Mouse (Mus musculus) cerebellum, adult 11 months (tissue): ENCODE measurements around the gene Dvl2.
"Not testable (repeated sequence)": the region's sequence is repeated elsewhere in the genome, so short reads cannot be mapped to it uniquely, and the experiment has no call there.

ENCODE experiments used
- DNase-seq: peaks from one replicate; pipeline ENCODE4 v3.0.0; 2022

Dvl2 gene

DNA sequence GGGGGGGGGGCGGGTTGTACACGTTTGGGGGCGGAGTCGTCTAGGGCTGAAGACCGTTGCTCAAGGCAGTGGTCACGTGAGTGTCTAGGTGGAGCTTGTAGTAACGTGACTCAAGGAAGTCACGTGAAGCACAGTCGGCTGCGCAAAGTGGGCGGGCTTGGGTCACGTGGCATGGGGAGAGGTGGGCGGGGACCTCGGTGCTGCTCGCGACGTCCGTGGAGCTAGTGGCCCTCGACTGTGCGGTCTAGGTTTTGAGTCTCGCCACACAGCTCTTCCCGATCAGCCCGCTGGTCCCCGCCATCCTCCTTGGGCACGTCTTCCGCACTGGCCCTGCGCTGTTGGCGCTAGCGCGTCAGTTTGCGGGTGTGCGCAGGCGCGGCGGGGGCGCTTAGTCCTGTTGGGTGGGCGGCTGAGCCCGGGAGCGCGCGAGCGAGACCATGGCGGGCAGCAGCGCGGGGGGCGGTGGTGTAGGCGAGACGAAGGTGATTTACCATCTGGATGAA, at the start of gene Dvl2:
TSS of gene Dvl2 (plus strand) at position 200 of the 503 bp plus-strand sequence.
- peak; percentile 85 for DNase-seq

DNA sequence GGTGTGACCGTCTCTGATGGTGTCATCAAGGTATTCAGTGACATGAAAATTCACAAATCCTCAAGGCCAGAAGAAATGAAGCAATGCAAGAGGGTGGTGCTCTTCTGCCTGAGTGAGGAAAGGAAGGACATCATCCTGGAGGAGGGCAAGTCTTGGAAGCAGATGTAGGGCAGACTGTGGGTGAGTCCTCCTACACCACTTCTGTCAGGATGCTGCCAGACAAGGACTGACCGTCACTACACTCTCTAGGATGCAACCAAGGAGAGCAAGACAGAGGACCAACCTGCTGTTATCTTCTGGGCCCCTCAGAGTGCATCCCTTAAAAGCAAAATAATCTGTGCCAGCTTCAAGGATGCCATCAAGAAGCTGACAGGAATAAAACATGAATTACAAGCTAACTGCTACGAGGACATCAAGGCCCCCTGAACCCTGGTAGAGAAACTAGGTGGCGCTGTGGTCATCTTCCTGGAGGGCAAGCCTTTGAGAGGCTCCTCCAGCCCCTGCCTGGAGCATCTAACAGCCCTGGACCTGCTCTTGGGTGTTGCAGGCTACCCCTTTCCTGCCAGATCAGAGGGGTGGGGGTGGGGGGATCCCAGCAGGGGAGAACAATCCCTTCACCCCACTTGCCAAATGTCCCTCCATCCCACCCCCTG, 49.5 kb upstream of the Dvl2 start:
- no peak for DNase-seq

DNA sequence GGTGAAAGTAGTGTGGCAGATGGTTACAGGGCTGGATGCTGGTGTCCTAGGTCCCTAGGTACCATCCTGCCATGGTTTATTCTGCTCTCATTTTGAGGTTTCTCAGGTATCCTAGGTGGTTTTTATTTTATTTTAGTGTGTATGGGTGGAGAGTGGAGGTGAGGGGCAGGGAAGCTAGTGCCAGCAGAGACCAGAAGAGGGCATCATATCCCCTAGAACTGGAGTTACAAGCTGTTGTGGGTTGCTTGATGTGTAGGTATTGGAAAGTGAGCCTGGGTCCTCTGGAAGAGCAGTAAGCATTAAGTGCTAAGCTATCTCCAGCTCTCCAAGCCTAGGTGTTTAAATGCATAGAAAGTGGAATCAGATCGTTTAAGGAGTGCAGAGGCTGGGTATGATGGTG, 48.1 kb upstream of the Dvl2 start:
- no peak for DNase-seq

DNA sequence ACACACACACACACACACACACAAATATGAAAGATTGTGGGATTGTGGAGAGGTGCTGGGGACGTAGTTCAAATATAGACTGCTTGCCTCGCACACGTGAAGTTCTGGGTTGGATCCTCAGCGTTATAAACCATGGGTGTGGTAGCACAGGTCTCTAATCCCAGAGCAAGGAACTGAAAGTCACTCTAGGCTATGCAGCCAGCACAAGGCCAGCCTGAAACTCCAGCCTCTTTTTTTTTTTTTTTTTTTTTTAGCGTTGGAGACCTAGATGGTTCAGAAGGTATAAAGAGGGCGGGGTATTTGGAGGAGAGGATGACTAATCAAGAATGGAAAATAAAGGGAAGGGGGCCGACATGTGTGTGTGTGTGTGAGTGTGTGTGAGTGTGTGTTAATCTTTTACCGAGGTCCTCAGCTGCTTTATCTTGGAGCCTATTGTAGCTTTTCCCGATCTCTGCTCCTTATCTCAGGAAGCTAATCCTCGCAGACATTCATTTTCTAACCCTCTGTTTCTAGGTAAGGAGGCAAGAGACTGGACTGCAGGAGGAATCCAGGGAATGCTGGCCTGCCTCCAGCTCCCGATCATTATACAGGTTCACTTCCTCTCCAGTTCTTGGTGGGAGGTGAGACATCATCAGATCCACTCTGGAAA, 47.0 kb upstream of the Dvl2 start:
- DNase-seq, result no peak

DNA sequence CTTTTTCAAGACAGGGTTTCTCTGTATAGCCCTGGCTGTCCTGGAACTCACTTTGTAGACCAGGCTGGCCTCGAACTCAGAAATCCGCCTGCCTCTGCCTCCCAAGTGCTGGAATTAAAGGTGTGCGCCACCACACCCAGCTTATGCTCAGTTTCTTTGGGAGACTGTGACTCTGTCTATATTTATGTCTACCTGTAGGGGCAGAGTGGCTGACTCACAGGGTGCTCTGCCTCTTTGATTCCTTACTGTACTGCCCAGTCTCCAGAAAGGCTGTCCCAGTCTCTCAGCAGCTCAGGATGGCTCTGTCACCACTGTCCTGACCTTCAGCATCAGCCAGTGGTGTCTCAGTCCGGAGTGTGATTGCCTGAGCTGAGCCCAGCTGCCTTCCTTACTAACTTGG, 44.8 kb upstream of the Dvl2 start:
- not testable (repeated sequence) for DNase-seq

DNA sequence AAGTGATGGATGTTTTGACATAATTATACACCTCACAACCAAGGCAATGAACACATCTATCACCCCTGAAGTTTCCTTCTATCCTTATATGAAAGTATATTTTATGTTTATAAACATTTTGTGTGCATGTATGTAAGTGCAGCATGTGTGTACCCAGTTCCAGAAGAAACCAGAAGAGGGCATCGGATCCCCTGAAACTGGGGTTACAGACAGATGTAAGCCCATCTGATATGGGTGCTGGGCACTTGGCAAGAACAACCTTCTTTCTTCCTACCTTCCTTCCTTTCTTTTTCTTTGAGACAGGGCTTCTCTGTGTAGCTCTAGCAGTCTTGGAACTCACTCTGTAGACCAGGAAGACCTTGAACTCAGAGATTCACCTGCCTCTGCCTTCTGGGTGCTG, 44.2 kb upstream of the Dvl2 start:
- DNase-seq, result no peak

DNA sequence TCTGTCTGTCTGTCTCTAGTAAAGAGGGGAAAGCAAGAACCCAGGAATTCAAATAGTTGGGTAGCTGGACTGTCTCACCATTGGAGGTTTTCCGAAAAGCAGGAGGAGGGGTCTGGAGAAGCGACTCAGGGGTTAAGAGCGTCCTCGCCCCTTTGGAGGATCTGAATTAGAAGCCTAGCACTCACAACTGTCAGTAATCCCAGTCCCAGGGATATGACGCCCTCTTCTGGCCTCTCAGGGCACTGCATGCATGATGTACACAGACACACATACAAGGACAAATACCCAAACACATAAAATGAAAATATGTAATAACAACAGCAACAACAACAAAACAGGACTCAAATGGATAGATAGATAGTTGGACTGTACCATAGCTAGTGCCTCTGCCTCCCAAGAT, 39.8 kb upstream of the Dvl2 start:
- no peak for DNase-seq

DNA sequence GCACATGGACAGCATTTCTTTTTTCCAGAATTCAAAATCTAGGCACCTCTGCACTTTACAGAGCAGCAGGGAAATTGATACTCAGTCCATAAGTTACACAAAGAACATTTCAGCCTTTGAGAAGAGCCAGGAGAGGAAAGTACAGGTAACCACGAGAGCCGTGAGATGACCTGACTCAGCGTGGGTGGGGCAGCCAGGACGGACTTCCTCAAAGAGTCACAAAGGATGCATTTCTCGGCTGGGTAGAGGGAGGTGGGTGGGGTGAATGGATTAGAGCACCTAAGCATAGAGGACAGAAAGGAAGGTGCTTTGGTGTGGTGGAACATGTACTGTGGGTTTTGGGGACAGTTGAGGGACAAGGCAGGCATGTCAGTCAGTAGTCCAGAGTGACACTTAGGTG, 38.6 kb upstream of the Dvl2 start:
- no peak for DNase-seq

DNA sequence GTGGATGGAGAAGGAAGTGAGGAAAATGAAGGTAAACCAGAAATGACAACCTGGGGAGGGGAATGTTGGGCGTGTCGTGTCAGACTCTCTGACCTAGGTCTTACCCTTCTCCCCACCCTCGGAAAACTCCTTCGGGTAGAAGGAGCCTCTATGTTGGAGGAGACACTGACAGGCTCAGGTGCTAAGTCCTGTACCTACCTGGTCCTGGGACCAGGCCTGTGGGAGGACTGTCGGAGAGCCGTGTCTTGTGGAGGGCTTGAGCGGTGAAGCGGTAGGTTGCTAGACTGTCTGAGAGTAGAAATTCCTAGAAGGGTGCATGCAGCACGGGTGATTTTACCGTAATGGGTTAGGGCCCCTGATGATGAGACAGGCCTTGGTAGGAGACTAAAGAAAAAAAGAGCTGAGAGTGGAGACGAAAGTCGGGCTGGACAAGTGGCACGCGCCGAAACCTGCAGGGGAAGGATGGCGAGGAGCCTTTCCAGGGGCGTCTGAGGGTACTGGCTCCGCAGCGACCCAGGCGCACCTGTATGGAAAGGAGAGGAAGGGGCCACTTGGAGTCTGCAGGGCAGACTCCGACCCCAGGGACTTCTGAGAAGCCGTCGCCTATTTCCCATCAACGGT, 35.6 kb upstream of the Dvl2 start, which contains the start of gene Cldn7:
TSS of gene Cldn7 (plus strand) at position 130 of the 621 bp plus-strand sequence.
- DNase-seq, result no peak

DNA sequence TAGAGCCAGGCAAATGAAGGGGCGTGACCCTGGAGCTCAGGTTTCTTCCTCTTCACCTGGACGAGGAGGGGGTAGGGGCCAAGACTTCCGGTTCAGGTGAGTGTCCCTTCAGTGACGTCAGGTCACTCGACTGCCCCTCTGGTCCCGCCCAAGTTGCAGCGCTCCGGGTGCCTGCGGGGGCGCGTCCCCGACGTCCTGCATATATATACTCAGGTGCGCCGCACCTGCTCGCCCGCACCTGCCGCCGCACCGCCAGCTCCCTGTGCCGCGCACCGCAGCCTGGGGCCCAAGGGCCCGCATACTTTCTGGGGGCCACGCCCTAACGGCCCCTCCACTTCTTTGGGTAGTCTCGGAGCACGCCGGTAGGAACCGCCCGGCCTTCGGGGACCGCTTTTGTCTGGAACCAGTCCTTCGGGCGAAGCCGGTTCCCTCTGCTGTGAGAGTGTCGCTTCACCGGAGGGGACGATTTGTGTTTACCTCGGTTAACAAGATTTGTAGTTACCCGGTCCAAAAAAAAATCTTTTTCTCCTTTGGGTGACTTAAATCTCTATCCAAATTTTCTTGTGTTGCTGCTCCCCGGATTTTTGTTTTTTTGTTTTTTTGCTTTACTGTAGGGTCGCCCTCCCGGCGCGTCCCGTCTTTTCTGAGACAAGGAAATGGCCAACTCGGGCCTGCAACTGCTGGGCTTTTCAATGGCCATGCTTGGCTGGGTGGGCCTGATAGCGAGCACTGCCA, 35.0 kb upstream of the Dvl2 start:
- no peak for DNase-seq

DNA sequence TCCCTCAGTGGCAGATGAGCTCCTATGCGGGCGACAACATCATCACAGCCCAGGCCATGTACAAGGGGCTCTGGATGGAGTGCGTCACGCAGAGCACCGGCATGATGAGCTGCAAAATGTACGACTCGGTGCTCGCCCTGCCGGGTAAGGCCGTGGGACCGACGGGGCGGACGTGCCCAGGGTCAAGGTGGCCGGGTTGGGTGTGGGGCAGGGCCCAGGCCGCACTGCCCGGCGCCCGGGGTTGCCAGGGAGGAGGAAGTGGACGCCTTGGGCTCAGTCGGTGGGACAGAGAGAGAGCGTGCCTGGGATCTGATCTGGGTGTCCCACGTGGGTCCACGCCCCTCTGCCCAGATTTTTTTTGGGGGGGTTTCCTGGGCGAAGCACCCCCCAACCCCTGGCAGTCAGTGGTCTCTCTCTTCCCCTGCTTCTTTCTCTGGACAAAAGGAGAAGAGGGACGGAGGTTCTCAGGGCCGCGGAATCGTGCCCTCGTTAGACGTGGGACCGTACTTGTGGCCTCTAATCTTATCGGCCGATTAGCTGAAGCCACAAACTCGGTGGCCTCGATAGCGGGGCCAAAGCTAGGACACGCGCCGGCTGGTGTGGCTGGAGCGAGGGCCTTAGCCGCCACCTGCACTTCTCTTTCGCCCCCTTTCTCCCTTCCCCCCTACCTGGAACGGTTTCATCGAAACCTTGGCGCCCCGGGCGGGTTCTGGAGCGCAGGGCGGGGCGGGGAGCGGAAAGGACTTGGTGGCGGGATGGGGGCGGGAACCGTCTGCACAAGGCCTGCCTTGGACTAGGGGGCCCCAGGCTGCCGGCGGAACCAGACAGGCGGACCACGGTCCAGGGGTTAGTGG, 34.2 kb upstream of the Dvl2 start:
- no peak for DNase-seq

DNA sequence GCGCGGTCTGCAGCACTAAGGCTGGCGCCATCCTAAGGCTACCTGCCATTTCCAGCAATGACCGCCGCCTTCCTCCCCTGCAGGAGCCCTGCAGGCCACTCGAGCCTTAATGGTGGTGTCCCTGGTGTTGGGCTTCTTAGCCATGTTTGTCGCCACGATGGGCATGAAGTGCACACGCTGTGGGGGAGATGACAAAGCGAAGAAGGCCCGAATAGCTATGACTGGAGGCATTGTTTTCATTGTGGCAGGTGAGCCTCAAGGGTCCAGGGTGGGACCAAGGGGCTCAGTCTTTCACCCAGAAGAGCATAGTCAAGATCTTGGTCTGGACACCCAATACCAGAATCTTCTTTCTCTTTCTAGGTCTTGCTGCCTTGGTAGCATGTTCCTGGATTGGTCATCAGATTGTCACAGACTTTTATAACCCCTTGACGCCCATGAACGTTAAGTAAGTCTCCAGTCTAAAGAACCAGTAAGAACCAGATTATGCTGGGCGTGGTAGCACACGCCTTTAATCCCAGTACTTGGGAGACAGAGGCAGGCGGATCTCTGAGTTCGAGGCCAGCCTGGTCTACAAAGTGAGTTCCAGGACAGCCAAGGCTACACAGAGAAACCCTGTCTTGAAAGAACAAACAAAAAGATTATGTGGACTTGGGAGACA, 33.4 kb upstream of the Dvl2 start:
- DNase-seq, result no peak

DNA sequence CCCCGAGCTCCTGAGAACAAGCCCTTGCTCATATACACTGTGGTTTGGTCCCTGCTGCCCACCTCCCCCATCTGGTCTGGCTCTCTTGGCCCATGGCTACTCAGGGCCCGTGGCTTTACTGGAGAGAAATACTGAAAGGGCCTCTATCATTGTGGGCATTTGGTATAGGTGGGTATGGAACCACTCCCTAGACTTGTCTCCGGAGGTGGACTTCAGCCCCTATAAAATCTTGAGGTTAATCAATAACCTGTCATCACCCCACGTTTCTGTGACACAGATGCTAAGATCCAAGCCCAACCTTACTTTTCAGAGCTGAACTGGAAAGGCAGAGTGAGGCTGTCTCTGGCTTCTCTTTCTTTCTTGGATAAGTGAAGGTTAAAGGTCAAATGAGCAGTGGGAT, 31.6 kb upstream of the Dvl2 start:
- DNase-seq, result no peak

DNA sequence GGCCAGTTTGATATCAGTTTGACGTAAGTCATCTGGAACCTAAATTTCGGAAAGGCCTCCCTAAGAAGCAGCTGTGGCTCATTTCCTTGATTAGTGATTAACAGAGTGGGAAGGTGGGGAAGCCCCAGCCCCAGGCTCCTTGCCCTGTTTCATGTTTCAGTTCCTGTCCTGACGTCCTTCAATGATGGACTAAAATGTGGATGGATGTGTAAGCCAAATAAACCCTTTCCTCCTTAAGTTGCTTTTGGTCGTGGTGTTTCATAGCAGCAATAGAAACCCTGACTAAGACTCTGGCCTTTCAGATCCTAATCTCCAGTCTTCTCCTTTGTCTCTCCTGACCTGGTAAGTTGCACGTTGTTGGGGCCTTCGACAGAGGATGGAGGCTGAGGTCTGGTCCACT, 30.2 kb upstream of the Dvl2 start:
- no peak for DNase-seq

DNA sequence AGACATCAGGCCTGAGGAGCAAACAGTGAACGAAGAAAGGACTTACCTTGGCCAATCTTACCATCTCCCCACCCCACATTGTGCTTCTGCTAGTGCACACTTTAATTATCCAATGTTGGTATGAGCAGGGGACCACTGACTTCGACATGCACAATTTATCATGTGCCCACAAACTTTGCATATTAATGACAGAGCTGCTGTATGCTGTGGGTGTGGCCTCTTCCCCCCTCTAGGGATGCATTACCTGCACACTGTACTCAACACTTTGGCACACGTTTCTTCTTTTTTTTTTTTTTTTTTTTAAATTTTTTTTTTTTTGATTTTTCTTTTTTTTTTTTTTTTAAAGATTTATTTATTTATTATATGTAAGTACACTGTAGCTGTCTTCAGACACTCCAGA, 29.6 kb upstream of the Dvl2 start:
- DNase-seq, result no peak

DNA sequence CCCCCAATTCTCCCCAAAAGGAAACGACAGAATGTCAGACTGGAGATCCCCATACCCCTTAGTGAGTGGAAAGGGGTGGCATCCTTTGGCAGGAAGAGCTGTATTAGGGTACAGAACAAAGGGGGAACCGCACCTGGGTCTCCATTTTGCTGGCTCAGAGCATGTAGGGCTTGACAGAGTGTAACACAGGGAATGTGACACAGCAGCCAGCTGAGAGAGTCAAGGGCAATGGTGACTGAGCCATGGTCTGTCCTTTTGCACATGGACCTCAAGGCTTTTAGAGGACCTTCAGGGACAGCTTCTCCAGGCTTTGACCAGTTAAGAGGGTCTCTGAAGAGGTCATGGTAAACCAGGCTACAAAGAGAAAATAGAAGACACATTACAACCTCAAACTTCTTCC, 25.5 kb upstream of the Dvl2 start:
- no peak for DNase-seq

DNA sequence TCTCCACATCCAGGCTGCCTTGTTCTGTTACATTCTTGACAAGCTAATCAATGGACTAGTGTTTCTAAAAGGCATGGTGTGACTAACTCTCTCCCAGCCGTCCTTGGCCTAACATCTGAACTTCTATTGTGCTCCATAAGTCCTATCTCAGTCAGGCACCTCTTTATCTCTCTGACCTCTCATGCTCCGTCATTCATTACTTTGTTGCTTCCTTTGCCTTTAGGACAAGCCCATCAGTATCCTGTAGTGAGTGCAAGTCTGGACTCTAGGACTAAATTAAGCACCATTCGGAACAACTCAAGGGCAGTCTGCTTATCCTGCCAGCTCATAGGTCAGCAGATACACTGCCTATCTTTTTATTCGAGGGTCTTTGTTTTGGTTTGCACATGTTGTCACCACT, 24.1 kb upstream of the Dvl2 start:
- DNase-seq, result no peak

DNA sequence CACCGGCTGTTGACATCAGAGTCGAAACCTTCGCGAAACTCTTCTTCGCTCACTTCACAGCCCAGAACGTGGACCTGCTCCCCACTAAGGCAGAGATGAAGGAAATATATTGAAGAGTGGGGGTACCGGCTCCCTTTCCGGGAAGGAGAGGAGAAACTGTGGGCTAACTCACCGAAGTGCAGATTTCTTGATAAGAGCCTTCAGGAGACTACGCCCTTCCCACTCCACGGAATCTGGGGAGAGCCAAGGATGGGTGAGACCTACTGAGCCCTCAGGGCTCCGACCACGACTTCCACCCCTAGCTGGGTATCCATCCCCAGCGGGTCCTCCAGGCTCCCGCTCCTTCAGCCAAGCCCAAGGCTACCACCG, 20.6 kb upstream of the Dvl2 start:
- no peak for DNase-seq

DNA sequence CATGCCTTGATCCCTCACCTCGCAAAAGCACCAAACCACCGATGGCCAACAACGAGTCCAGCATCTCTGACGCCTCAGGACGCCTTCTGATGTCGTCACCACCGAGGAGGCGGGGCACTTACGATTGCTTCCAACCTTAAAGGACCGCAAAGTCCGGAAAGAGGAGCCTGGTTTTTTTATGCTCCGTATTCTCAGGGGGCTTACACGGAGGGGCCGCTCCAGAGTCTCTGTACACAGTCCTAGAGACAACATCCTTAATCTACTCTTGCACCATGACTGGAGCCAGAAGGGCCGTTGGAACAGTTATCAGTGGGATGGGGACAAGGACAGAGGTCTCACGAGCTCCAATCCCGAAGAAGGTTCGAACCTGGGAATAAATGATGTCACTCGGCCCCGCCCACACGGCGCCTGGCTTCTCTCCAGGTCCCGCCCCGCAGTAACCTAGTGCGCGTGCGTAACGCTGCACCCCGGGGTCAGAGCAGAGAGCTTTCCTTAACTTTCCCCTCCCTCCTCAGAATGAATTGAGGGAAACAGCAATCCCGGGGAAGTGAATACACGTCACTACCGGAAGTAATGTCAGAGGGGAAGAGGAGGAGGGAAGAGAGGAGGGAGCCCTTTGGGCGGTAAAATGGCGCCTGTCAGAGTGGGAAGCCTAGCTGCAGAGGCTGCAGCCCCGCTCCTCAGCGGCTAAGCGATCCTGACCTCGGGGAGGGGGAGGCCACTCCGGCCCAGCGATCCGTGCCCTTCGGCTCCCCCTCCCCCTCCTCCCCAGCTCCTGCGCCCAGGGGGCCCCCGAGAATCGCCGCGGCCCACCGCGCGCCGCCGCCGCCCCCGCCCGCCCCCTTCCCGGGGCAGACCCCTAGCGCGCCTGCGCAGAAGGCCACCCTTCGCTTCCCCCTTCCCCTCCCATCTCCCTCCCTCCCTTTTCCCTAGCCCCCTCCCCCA, 19.9 kb upstream of the Dvl2 start:
- DNase-seq, result peak; percentile 99

DNA sequence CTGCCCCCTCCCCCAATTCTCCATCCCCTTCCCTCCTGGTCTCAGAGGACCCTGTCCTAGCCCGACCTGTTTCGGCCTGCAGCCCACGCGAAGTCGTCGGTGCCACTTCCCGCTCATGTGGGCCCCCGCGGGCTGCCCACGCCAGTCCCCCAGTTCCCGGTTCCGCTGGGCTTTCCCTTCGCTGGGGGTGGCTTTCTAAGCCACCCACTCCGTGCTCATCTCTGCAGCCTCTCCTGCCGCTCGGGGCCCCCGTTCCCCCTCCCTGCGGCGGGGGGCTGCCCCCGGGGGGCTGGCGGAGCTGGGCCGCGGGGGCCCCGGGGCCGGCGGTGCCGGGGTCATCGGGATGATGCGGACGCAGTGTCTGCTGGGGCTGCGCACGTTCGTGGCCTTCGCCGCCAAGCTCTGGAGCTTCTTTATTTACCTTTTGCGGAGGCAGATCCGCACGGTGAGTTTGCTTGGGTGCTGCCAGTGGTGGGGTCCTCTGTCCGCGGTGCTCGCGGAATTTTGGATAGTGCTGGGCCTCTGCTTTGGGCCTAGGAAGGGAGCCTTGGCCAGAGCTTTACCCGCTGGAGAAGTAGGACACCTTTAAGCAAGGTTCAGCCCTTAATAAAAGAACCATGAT, 19.1 kb upstream of the Dvl2 start, which contains the start of gene Ctdnep1:
TSS of gene Ctdnep1 (plus strand) at position 16 of the 622 bp plus-strand sequence.
- peak; percentile 51 for DNase-seq
